Mouse (Mus musculus): Measurements from ENCODE around the gene Prss47. TPM values are rescaled to one million over a fixed set of nuclear protein-coding genes. Genes with fewer than 3 reads are reported as not detected.

The Prss47 gene
- not detected for total RNA-seq (2021)
- long read RNA-seq, experiment 1: 0 reads
- long read RNA-seq, experiment 2: 0 reads

GRCm38 (mm10) chr13:65052660-65053059 lies at the start of gene Prss47:
Gene Prss47 (minus strand): TSS chr13:65052760.
- DNase-seq: no peak
- intact Hi-C loops (cut with DNase I; ENCODE audit: low total_unique reads): no loop called here

GRCm38 (mm10) chr13:65101232-65101631 lies 48.7 kb upstream of the Prss47 start:
- DNase-seq: no peak
- intact Hi-C loops (cut with DNase I; ENCODE audit: low total_unique reads): no loop called here

GRCm38 (mm10) chr13:65100678-65101077 lies 48.1 kb upstream of the Prss47 start:
- intact Hi-C loops (cut with DNase I; ENCODE audit: low total_unique reads): no loop called here
- DNase-seq: no peak

GRCm38 (mm10) chr13:65097018-65097417 lies 44.5 kb upstream of the Prss47 start:
- no peak for DNase-seq
- intact Hi-C loops (cut with DNase I; ENCODE audit: low total_unique reads): no loop called here

GRCm38 (mm10) chr13:65095923-65096322 lies 43.4 kb upstream of the Prss47 start:
- no peak for DNase-seq
- intact Hi-C loops (cut with DNase I; ENCODE audit: low total_unique reads): no loop called here

DNA sequence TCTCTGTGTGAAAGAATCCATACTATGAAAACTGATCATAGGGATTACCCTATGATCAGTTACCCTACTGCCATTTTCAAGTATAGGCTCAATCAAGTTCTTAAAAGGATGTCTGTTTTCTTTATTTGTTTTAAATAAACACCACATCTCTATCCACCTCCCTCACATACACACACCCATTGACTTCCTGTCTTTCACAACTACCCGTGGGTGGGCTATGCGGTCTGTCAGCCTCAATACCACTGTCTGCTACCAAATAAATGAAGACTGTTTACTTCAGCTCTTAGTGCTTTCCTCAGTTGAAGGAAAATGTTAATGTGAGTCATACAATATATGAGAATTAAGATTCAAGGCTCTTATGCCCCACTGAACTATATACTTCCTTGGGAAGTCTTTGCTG lies 17.4 kb upstream of the Prss47 start:
- DNase-seq: no peak
- intact Hi-C loops (cut with DNase I; ENCODE audit: low total_unique reads): no loop called here

DNA sequence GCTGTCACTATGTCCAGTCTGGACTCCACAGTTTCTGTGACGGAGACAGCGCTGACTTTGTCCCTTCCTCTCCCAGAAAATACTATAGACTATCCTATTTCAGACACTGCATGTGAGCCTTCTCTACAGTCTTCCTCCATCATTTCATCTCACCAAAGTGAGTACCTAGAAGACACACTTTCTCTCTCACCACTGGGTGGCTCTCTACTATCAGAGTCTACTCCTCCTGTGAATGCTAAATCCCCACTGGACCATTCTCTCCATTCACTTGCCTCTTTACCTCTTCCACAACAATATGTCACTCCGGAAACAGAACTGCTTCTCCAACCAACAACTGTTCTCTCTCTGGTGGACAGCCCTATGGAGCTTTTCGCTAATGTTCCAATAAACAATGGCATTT lies 17.5 kb downstream of the Prss47 start:
- DNase-seq: no peak
- intact Hi-C loops (cut with DNase I; ENCODE audit: low total_unique reads): no loop called here

GRCm38 (mm10) chr13:65032758-65033157 lies 19.8 kb downstream of the Prss47 start, which contains the start of gene Spata31d1c:
Gene Spata31d1c (plus strand): TSS chr13:65033058.
- intact Hi-C loops (cut with DNase I; ENCODE audit: low total_unique reads): no loop called here
- DNase-seq: no peak

GRCm38 (mm10) chr13:65011052-65011738 lies 41.4 kb downstream of the Prss47 start:
- no peak for DNase-seq
- intact Hi-C loops (cut with DNase I; ENCODE audit: low total_unique reads): no loop called here

- intact Hi-C loops (cut with DNase I; ENCODE audit: low total_unique reads): no loop called here
- no peak for DNase-seq
Observed at GRCm38 (mm10) chr13:65007971-65008370, 44.6 kb downstream of the Prss47 start.

GRCm38 (mm10) chr13:65006760-65007159 lies 45.8 kb downstream of the Prss47 start:
- DNase-seq: no peak
- intact Hi-C loops (cut with DNase I; ENCODE audit: low total_unique reads): no loop called here

DNA sequence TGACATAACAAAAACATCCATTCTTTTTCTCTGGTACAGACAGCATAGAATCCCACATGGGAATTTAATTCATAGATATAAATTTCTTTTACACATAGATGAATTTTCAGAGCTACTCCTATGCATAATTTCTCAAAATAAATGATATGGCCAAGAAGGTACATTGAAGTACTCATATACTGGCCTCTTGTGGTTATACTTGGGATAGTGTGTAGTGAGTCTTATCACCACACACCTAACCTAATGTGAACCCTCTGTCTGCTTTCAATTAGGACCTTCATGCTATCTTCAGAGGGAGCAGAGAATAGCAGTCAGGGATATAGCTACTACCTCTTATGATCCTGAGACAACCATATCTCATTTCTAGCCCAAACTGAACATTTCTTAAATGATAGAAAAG lies 47.1 kb downstream of the Prss47 start:
- intact Hi-C loops (cut with DNase I; ENCODE audit: low total_unique reads): no loop called here
- DNase-seq: no peak

Other genes with a start within 250 kb of the Prss47 start
- not detected for gene Cntnap3, start 148.8 kb downstream of the Prss47 start, total RNA-seq (2021)
- gene Spata31, start 135.4 kb downstream of the Prss47 start, total RNA-seq (2021): not detected
- gene Spata31d1c, start 19.7 kb downstream of the Prss47 start, total RNA-seq (2021): not detected
- gene Mfsd14b, start 60.2 kb upstream of the Prss47 start, total RNA-seq (2021): 10 to 100 TPM; 10.5 TPM
- gene Olfr465-ps1, start 85.3 kb upstream of the Prss47 start, total RNA-seq (2021): not detected
- gene Olfr466, start 97.5 kb upstream of the Prss47 start, total RNA-seq (2021): not detected
- not detected for gene Nlrp4f, start 153.2 kb upstream of the Prss47 start, total RNA-seq (2021)
- gene Gm10775, start 206.8 kb upstream of the Prss47 start, total RNA-seq (2021): not detected
- 10 to 100 TPM in 1 of 2 experiments, 1 to 10 TPM in 1; 9.2 to 10.3 TPM for gene Zfp369, start 226.1 kb upstream of the Prss47 start, total RNA-seq (2021)